Mouse (Mus musculus) neural tube, postnatal 0 days (tissue): Measurements from ENCODE around the gene Cgref1. TPM values are rescaled to one million over a fixed set of nuclear protein-coding genes. Genes with fewer than 3 reads are reported as not detected.

Experiments used
- polyA plus RNA-seq: library from polyadenylated mRNA; unstranded; fragments of >200 nt; fragmentation: Nextera tagmentation; extraction: Ambion mirVana; gene quantifications from 2 replicates; pipeline ENCODE4 v1.2.1, GENCODE M21; 2015

Cgref1 gene
- 92.9 and 96.7 TPM in 2 replicates for polyA plus RNA-seq

DNA sequence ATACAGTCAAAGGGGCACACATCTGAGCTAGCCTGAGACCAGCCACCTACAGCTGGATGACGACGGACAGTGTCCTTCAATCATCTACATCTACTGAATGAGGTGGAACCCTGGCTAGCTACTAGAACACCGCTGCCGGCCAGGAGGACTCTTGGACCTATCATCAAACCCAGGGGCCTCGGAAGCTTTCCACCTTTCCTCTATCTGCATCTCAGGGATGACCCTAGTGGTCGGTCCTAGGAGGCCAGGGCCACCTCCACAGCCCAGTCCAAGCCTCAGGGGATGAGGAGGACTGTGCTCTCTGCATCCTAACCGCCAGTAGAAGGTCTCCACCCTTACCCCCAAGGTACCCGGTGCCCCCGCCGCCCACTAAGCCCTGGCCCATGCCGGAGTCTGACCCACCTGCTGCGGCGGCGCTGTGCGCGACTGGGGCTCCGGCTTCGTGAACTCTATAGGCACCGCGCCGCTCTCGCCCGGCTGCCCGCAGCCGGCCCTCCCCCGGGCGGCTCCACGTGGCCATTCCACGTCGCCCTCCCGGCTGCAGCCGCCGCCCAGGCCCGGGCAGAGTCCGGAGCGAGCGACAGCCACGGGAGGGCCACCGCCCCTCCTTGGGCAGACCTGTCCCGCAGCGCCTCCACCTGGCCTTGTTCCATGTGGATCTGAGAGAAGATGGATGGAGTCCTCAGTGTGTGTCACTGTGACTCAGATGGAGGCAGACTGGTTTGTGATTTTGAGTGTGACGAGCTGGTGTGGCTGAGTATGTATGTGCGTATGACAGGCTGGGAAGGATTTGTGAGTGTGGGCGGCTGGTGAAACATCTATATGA is at the start of gene Cgref1:
Cgref1 (minus strand) TSS at position 636 of the 826 bp plus-strand sequence.

DNA sequence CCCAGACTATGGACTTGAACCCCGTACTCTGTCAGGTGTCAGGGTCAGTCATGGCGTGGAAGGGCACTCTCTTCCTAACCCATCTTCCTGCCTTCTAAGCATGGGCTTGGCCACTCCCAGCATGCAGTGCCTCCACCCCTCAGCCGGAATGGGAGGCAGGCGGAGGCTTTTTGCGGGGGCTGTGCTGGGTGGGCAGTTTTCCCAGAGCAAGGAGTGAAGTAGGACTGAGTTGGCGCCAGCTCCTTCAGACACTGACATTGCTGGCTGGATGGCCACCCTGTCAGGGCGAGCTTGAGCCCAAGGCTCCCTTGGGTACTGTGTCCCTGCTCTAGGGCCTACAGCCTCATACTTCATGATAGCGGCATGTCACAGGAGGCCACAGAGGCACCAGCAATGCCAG is 23.0 kb upstream of the Cgref1 start, which contains the start of gene Tcf23:
Tcf23 (plus strand) TSS at position 247 of the 400 bp plus-strand sequence.

GRCm38 (mm10) chr5:30959966-30960501 is 14.6 kb upstream of the Cgref1 start, which contains the start of gene Preb:
Gene Preb (minus strand): TSS chr5:30960361.

GRCm38 (mm10) chr5:30921256-30922033 is 23.9 kb downstream of the Cgref1 start, which contains the start of gene Khk:
Gene Khk (plus strand): TSS chr5:30921431.

DNA sequence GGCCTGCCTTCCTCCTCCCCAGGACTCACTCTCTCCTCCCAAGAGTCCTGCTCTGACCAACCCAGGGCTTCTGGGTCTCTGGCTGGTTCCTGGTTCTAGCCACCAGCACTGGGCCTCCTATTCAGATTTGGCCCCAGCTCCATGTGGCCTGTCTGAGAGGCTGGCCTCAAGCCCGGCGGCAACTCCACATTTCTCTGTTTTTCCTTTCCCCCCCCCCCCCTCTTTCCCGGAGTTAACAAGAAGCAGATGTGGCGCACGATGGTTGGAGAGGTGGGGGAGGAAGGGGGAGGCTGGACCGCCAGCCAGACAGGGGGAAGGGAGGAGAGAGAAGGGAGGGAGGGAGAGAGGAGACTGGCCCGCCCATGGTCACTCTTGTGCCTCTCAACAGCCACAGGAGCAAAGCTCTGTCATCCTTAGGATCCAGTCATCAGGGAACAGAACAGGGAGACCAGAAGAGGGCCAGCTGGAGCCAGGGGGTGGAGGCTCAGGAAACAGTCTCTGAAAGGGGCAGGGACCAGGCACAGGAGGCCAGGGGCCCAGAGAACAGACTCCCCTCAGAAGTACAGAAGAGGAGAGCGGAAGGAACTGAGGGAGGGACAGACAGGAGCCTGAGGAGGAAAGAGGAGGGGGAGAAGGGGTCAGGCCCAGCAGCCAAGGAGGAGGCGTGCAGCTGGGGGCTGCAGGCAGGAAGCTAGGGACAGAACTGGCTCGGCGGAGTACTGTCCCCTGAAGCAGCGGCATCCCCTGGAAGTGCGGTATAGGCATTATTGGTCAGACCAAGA is 32.1 kb downstream of the Cgref1 start, which contains the start of gene Emilin1:
Emilin1 (plus strand) TSS at position 343 of the 782 bp plus-strand sequence.

DNA sequence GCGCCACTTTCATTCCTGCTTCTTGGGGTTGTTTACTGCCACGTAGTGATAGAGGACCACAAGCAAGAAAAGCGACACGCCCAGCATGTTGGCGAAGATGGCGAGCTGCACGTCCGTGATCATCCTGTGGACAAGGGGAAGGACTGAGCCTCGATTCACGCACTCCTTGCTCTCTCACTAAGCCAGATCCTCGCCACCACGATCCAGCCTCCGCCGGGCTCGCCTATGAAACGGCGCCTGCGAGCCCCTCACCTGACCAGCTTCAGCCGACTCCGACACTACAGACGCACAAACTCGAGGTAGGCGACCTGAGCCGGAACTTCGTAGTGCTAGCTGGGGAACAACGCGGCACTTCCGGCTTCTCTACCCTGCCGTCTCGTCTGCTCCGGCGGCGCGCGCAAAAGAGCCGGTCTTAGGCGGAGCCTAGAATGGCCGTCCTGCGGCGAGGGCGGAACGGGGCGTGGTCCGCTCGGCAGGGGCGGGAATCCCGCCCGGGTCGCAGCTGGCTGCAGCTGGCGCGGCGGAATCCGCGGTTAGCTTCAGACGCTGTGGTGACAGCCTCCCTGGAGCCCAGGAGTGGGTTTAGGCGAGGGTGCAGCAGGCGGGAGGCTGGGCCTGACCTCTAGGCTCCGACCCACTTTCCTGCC is 37.9 kb downstream of the Cgref1 start, which contains the start of gene Ost4:
Ost4 (minus strand) TSS at position 376 of the 647 bp plus-strand sequence.

GRCm38 (mm10) chr5:30888337-30889087 is 56.9 kb downstream of the Cgref1 start, which contains the start of gene Agbl5:
Gene Agbl5 (plus strand): TSS chr5:30888694.

Other genes starting within 250 kb of the Cgref1 start
- gene Dpysl5, start 234.0 kb downstream of the Cgref1 start, polyA plus RNA-seq = 85.5 and 121 TPM in 2 replicates
- gene Mapre3, start 130.9 kb downstream of the Cgref1 start, polyA plus RNA-seq = 152 and 166 TPM in 2 replicates
- gene Tmem214, start 77.6 kb downstream of the Cgref1 start, polyA plus RNA-seq = 60.2 and 65.9 TPM in 2 replicates
- gene Agbl5, start 56.9 kb downstream of the Cgref1 start, polyA plus RNA-seq = 14.1 and 18.0 TPM in 2 replicates
- 250 and 253 TPM in 2 replicates for gene Ost4, start 37.8 kb downstream of the Cgref1 start, polyA plus RNA-seq
- gene Emilin1, start 32.2 kb downstream of the Cgref1 start, polyA plus RNA-seq = 14.0 and 15.6 TPM in 2 replicates
- 18.3 and 18.8 TPM in 2 replicates for gene Khk, start 24.2 kb downstream of the Cgref1 start, polyA plus RNA-seq
- gene Preb, start 14.8 kb upstream of the Cgref1 start, polyA plus RNA-seq = 104 and 109 TPM in 2 replicates
- 0.05 and 0.10 TPM in 2 replicates for gene Tcf23, start 23.1 kb upstream of the Cgref1 start, polyA plus RNA-seq
- gene Atraid, start 102.7 kb upstream of the Cgref1 start, polyA plus RNA-seq = 231 and 250 TPM in 2 replicates
- 18.0 and 20.8 TPM in 2 replicates for gene Slc5a6, start 103.3 kb upstream of the Cgref1 start, polyA plus RNA-seq
- 6.8 and 8.6 TPM in 2 replicates for gene Cad, start 109.2 kb upstream of the Cgref1 start, polyA plus RNA-seq
- not detected in 2 replicates for gene Dnajc5g, start 160.7 kb upstream of the Cgref1 start, polyA plus RNA-seq
- 55.6 and 64.5 TPM in 2 replicates for gene Slc30a3, start 162.6 kb upstream of the Cgref1 start, polyA plus RNA-seq
- 0.15 and 0.41 TPM in 2 replicates for gene Trim54, start 171.1 kb upstream of the Cgref1 start, polyA plus RNA-seq
- gene Ucn, start 193.2 kb upstream of the Cgref1 start, polyA plus RNA-seq = 3.7 and 4.7 TPM in 2 replicates
- gene Mpv17, start 208.7 kb upstream of the Cgref1 start, polyA plus RNA-seq = 53.5 and 60.8 TPM in 2 replicates
- 1.1 and 2.2 TPM in 2 replicates for gene Gm29609, start 234.3 kb upstream of the Cgref1 start, polyA plus RNA-seq
- gene Gtf3c2, start 234.6 kb upstream of the Cgref1 start, polyA plus RNA-seq = 34.0 and 42.3 TPM in 2 replicates
- 101 and 105 TPM in 2 replicates for gene Snx17, start 247.6 kb upstream of the Cgref1 start, polyA plus RNA-seq
- 74.3 and 83.1 TPM in 2 replicates for gene Eif2b4, start 247.8 kb upstream of the Cgref1 start, polyA plus RNA-seq